In genomic region chr11:19971954-19972750, GRCm38 (mm10) we compare ENCODE assay signal across 8 mouse cellular contexts. TPM values are rescaled to one million over a fixed set of nuclear protein-coding genes. Genes with fewer than 3 reads are reported as not detected.
DNase-seq lines count a peak whose midpoint lies in the region; ATAC-seq and TF ChIP-seq lines count a peak whose summit lies in the region.

No protein-coding gene starts in this region.

- peaks cover 5% of the 10 kb centered on the region; the same call in 1 of the 2 replicates for H3K4me1 ChIP-seq in lung, embryonic 15.5 days
- peaks cover 10% of the 10 kb centered on the region; the same call in 1 of the 2 replicates for H3K4me1 ChIP-seq in embryonic facial prominence, embryonic 14.5 days (ENCODE audit: control insufficient read depth, insufficient read depth, low read length)
- H3K4me1 ChIP-seq in liver, postnatal 0 days (ENCODE audit: insufficient read depth), result peaks cover 10% of the 10 kb centered on the region; the same call in 1 of the 2 replicates

- ATAC-seq in lung, embryonic 15.5 days (ENCODE audit: borderline replicate concordance, extremely low read depth, low FRiP score, low TSS enrichment), result peak; percentile 59; the same call in 1 of the 2 replicates
- peak; percentile 59; the same call in 1 of the 2 replicates for ATAC-seq in embryonic facial prominence, embryonic 14.5 days (ENCODE audit: low read depth)
- peak; percentile 48; the same call in 1 of the 2 replicates for ATAC-seq in liver, postnatal 0 days

- H3K4me3 ChIP-seq in lung, embryonic 15.5 days, result no peak overlapping the region
- H3K4me3 ChIP-seq in embryonic facial prominence, embryonic 14.5 days (ENCODE audit: low read depth, low read length), result no peak overlapping the region
- H3K4me3 ChIP-seq in liver, postnatal 0 days (ENCODE audit: low read depth, low read length), result no peak overlapping the region

- H3K4me2 ChIP-seq in lung, embryonic 15.5 days, result no peak overlapping the region
- no peak overlapping the region for H3K4me2 ChIP-seq in embryonic facial prominence, embryonic 14.5 days (ENCODE audit: low read depth, low read length)
- H3K4me2 ChIP-seq in liver, postnatal 0 days (ENCODE audit: low read depth, low read length), result no peak overlapping the region

- no peak for TF ChIP-seq EP300 in liver, postnatal 0 days (IDR thresholded peaks at IDR 0.05; ENCODE audit: low read depth)

- WGBS in lung, embryonic 15.5 days, result 89% methylated on average over 4 of the region's 4 CpGs
- WGBS in embryonic facial prominence, embryonic 14.5 days, result 85% methylated on average over 4 of the region's 4 CpGs
- WGBS in liver, postnatal 0 days (ENCODE audit: insufficient replicate concordance), result 75% methylated on average over 4 of the region's 4 CpGs

- H3K27me3 ChIP-seq in lung, embryonic 15.5 days, result no peaks in the 10 kb centered on the region
- H3K27me3 ChIP-seq in embryonic facial prominence, embryonic 14.5 days (replicated peaks; ENCODE audit: control insufficient read depth, insufficient read depth, low read length), result no peaks in the 10 kb centered on the region
- no peaks in the 10 kb centered on the region for H3K27me3 ChIP-seq in liver, postnatal 0 days (ENCODE audit: insufficient read depth, low read length)

- H3K27ac ChIP-seq in lung, embryonic 15.5 days, result no peak overlapping the region
- H3K27ac ChIP-seq in embryonic facial prominence, embryonic 14.5 days (replicated peaks; ENCODE audit: low read depth, low read length), result no peak overlapping the region; the same call in 1 of the 2 replicates
- no peak overlapping the region for H3K27ac ChIP-seq in liver, postnatal 0 days (ENCODE audit: low read depth)

- DNase-seq in embryo, embryonic 10 days (ENCODE audit: low spot score), result peak; percentile 33
- no peak for DNase-seq in embryo, embryonic 10.5 days (ENCODE audit: low spot score)
- no peak for DNase-seq in lung, postnatal 36 days
- DNase-seq in embryonic facial prominence, embryonic 14.5 days (ENCODE audit: low spot score), result peak; percentile 71
- DNase-seq in liver, postnatal 0 days, result no peak
- no peak for DNase-seq in ovary, postnatal 10 days (ENCODE audit: low spot score)
- no peak for DNase-seq in left cerebral cortex, postnatal 36 days (ENCODE audit: low spot score in 2 of 2)

- no peak overlapping the region for H3K9ac ChIP-seq in lung, embryonic 15.5 days
- H3K9ac ChIP-seq in embryonic facial prominence, embryonic 14.5 days (ENCODE audit: low read depth, low read length), result no peak overlapping the region
- H3K9ac ChIP-seq in liver, postnatal 0 days (replicated peaks), result no peak overlapping the region

- no peaks in the 10 kb centered on the region for H3K36me3 ChIP-seq in lung, embryonic 15.5 days
- no peaks in the 10 kb centered on the region for H3K36me3 ChIP-seq in embryonic facial prominence, embryonic 14.5 days (ENCODE audit: control insufficient read depth, insufficient read depth, low read length)
- no peaks in the 10 kb centered on the region for H3K36me3 ChIP-seq in liver, postnatal 0 days (replicated peaks; ENCODE audit: insufficient read depth, low read length)

- intact Hi-C loops in left cerebral cortex, postnatal 36 days (cut with DNase I), result no loop called here

- peak; percentile 60 for TF ChIP-seq CTCF in liver, postnatal 0 days (IDR thresholded peaks at IDR 0.05; ENCODE audit: low read depth)

- no peaks in the 10 kb centered on the region for H3K9me3 ChIP-seq in lung, embryonic 15.5 days
- H3K9me3 ChIP-seq in embryonic facial prominence, embryonic 14.5 days (ENCODE audit: control insufficient read depth, low read length), result no peaks in the 10 kb centered on the region
- no peaks in the 10 kb centered on the region for H3K9me3 ChIP-seq in liver, postnatal 0 days (ENCODE audit: low read length)

RNA-seq across cellular contexts. Expression of gene Spred2, which starts 48.0 kb away (rescaled TPM):
- 6.3 and 6.6 TPM in 2 replicates for polyA plus RNA-seq in lung, embryonic 15.5 days (2015; fragmentation: Nextera tagmentation; extraction: Ambion mirVana)
- polyA plus RNA-seq in embryonic facial prominence, embryonic 14.5 days (2014; fragmentation: Nextera tagmentation; extraction: Ambion mirVana), result 7.7 and 8.7 TPM in 2 replicates
- 1.3 and 1.4 TPM in 2 replicates for polyA plus RNA-seq in liver, postnatal 0 days (2015; fragmentation: Nextera tagmentation; extraction: Ambion mirVana)
- 100 to 1,000 TPM in 1 of 2 experiments, 10 to 100 TPM in 1; 85.1 to 102 TPM for total RNA-seq in left cerebral cortex, postnatal 36 days (2021)

Comparison
In these comparisons a context has a peak if more than half of its experiments do, and no peak if none do; other contexts are left out.
1. DNase-seq: peak in embryo, embryonic 10 days (single experiment) and embryonic facial prominence, embryonic 14.5 days (single experiment); none in embryo, embryonic 10.5 days (single experiment), lung, postnatal 36 days (single experiment), liver, postnatal 0 days (single experiment), ovary, postnatal 10 days (single experiment) and left cerebral cortex, postnatal 36 days (0 of 2).
2. Peak in every context shown above with its lines, with median percentiles within 50 percentile points of each other: ATAC-seq.